Mouse (Mus musculus) layer of hippocampus, postnatal 25 days (tissue): ENCODE measurements around the gene Rnf19b. TPM values are rescaled to one million over a fixed set of nuclear protein-coding genes. Genes with fewer than 3 reads are reported as not detected.

Source experiments
- DNase-seq, 2 experiments: peaks; one replicate each; pipeline ENCODE4 v3.0.0; 2022; ENCODE audit warnings: mixed read lengths in 2 of 2, low spot score in 1 of 2; ENCODE audit errors: extremely low spot score in 1 of 2
- total RNA-seq, 2 experiments: library from RNA; stranded (reverse); gene quantifications; 2 replicates each; pipeline ENCODE4 v1.2.3; 2021

Gene Rnf19b
- total RNA-seq, 2 experiments from 2014 or later = 48.1 to 49.7 TPM

DNA sequence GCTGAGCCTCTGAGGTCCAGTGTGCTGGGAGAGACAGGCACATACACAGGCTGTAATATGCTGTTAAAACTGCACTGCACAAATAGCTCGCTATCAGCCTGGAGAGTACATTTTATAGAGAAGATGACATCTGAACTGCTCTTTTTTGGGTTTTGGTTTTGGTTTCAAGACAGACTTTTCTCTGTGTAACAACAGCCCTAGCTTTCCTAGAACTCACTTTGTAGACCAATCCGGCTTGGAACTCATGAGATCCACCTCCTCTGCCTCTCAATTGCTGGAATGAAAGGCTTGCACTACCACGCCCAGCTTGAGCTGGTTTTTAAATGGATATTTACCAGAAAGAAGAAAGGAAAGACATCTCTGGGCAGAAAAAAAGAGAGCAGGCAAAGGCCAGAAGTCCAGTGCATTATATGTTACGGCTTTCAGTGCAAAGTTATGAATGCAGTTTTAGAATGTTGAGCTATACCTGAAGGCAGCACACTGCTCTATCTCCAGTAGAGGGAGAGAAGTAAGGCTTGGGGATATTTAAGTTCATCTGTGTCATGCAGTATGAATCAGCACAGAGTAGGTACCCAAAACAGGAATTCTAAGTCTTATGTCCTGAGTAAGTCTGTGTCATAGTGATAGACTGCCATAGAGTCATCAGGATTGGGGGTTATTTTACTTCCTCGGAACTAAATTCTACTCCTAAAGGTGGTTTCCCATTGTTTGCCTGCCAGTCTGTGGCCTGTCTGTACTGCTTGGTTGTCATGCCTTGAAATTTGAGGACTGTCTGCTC, 9.8 kb downstream of the Rnf19b start:
- no peak for DNase-seq

DNA sequence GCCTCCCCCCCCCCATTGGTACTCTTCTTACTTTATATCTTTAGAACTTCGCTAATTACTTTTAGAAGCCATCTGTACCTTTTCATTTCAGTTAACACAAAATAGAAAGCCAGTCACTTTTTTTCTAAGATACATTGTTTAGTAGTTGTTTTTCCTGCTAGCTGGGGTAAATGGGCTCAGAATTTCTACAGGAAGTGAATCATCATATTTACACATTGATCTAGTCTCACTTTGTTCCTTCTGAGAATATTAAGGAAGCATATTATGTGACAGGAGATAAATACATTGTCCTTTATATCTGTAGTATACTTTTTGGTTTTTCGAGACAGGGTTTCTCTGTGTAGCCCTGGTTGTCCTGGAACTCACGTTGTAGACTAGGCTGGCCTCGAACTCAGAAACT, 10.8 kb downstream of the Rnf19b start:
- DNase-seq = no peak

DNA sequence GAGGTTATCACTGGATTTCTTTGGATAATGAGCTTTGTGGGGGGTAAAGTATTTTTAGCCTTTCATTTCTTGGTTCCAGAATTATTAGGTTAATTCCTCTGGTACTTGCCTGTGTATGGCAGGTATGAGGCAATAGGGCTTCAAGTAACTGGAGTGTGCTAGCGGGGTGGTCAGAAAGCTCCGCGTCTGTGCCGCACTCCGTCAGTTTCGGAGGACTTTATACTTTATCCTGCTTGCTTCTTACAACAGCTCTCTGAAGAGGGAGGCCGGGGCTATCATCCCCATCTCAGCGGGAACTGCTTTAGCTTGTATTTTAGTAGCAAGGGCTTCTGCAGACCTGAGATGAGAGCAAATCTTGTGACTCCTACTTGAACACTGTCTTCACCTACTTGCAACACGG, 21.1 kb downstream of the Rnf19b start:
- DNase-seq = no peak

DNA sequence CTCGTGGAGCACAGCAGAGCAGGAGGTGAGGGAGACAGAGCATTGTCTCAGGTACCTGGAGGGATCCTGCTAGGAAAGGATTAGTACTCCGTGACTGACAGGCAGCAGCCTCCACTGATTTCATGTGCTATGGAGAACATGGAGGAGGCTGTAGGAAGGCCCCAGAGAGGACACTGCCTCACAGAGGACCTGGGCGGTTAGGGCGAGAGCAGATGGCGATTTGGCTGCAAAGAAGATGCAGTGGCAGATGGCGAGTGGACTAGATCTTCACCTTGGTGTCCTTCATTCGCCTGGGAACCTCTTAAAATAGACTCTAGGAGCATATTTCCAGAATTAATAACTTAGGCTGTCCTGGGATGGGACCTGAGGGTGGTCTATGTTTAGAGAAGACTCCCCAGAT, 23.0 kb downstream of the Rnf19b start:
- DNase-seq = no peak

DNA sequence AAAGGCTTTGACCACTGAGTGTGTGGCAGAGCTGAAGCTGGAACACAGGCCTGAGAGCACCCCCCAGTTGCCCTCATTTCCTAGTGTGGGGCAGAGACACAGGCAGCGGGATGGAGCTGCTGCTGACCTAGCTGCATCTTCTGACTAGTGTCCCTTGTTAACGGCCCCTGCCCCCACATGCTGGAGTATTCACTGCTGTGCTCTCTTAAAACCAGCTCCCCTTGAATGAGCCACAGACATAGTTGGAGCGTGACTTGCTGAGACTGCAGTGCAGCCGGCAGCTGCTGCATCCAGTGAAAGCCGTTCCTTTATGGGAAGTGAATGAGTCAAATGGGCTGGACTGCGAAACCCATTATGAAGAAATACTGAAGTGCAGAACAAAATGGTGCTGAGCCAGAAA, 23.4 kb downstream of the Rnf19b start:
- DNase-seq = no peak

DNA sequence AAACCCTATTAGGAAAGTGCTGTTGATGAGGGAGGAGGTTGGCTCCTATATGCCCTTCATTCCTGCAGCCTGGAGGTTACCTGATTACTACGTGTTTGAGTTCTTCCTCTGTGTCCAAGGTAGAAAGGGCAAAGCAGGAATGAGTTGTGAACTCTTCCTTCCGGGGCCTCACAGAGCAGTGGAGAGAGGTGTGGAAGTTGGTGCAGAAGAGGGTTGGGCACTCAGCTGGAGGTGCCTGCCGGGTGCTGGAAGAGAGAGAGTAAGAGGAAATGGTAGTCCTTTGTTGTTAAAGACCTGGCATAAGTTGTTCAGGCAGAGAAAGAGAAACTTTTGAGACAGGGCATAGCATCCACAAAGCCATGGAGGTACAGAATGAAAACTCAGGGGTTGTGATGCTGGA, 23.9 kb downstream of the Rnf19b start:
- DNase-seq = no peak

DNA sequence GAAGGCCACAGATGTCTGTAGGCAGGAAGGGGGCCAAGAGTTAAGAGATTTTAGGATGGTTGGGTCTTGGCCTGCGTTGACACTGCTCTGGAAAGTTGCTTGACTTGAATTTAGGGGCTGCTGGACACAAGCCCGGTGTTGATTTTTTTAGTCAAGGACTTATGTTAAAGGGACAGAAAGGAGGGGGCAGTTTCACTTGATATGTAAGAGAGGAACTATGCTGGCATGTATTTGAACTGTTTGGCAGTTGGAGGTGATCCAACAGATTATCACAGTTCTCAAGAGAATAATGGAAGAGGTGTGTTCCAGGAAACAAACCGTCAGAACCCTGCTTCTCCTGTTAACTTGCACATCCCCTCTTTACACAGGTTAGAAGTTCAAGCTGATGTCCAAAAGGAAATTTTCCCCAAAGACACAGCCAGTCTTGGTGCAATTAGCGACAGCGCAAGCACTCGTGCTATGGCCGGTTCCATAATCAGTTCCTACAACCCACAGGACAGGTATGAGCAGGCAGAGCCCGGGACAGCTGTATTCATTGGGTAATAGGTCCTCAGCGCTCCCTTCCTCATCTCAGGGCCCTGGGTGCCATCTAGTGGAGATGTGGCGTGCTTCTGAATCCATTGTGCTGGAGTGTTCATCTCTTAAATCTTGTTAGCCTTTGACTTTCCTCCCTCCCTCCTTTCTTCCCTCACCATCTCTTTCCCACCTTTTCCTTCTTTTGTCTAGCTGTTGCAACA, 24.5 kb downstream of the Rnf19b start:
- DNase-seq = peak; percentile 45 to 58

DNA sequence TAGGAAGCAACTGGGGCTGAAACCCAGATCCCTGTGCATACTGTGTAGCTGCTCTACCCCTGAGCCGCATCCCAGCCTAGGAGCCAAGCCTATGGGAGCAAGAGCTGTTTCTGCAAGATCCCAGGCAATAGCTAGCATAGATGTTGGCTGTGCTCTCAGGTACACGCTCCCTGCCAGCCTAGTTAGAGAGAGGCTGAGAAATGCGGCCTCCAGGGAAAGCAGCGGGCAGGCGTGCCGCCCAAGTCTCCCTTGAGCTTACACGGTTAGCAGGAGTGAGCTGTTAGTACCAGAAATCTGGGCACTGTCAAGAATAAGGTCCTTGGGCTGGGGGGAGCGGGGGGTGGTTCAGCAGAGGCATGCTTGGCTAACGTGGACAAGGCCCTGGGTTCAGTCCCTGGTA, 26.8 kb downstream of the Rnf19b start:
- no peak for DNase-seq

DNA sequence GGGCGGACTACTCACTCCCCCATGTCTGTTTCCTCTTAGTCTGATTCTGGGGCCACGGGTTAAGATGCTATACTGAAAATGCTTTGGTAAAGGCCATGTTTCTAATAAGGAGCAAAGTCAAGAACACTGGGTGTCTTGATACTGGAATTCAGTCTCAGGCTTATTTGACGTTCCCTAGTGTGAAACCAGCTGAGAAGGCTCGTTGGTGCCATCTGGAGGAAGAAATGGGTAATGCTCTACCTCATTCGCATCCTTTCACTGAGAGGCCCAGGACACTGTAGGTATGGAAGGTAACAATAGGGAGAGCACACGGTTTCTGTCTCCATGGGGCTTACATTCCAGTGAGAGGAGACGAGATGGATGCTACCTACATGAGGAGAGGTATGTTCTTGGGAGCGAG, 28.0 kb downstream of the Rnf19b start:
- peak; percentile 63 to 83 for DNase-seq

DNA sequence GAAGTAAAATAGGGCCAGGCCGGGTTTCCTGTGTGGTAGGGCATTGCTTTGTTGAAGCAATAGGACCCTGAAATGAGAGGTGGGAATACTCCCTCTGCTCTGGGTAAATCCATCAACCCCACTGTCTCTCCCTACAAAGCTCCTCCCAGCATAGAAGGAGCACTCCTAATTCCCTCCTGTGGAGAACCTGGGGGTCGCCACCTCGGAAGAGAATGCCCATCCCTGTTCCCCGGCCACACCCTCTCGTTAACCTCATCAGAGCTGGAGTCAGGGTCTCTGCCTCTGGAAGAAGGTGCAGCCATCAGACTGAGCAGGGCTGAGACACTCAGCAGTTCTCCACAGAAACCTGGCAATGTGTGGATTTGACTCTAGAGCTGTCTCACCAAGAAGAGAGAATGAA, 29.8 kb downstream of the Rnf19b start:
- DNase-seq = no peak

DNA sequence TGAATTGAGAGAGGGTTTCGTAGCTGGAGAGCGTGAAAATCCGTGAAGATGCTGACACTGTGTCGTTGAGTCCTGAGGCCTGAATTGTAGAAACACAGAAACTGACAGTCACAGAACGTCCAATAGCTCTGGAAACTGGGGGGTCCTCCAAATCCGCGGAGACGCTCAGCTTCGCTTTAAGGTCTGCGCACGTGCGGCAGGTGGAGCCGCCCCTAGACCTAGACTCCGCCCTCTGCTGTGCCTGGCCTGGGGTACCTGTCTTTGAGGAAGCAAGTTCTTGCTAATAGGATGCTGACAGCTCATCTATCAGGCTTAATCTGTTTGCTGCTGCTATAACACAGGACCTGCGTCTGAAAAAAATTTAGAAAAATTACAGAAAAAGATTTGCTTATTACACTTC, 37.2 kb downstream of the Rnf19b start:
- no peak for DNase-seq

DNA sequence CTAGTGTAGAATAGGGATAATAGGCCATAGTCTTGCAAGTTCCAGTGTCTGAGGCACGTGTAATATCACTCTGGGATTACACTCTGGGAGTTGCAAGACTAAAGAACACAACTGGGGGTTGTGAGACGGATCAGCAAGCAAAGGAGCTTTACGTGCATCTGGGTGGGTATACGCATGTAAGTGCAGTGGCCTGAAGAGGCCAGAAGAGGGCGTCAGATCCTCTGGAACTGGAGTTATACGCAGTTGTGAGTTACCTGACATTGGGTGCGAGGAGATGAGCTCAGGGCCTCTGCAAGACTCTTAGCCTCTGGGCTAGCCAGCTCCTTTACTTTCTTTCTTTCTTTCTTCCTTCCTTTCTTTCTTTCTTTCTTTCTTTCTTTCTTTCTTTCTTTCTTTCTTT, 38.9 kb downstream of the Rnf19b start:
- DNase-seq = no peak

DNA sequence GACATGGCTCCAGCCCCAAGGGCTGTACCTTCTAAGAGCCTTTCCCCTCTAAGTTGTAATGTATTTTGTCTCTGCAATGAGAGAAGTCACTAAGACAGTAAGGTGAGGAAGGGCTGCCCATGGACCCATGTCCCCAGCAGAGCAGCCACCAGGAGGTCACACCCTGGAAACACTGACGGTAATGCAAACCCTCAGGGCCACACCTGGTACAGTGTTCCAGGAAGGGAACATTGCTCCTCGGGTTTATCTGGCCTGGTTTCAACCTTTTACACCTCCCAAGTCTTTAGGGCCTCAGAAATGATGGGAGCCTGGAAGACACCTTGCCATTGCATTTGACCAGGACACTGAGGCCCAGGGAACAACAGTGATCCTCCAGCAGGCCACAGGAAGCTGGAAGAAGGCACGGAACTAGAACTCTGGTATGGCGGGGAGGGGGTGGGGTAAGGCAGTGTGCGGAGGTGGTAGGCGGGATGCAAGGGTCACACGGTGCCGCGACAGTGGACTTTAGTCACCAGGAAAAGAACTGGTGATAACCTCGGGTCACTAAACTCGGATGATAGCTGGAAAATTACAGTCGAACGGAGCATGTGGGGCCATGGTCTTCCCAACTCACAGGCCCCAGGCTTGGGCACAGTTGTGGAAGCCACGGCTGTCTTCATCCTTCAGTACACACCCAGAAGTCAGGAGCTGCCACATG, 44.2 kb downstream of the Rnf19b start:
- no peak for DNase-seq

DNA sequence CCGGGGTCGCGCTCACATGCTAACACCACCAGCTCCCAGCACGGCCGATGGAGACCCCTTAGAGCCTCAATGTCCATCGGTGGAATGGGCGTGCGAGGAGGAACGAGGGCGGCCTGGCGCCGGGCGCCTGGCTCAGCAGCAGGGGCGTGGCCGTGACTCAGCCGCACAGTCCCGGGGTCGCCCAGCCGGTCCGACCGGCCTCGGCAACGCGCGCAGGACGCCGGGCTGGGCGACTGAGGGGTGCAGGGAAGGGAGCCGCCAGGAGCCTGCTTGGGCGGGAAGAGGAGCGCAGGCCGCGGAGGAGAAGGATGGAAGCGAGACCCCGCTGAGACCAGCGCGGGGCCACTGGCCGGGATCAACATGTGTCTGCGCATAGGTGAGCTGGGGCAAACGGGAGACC, 47.3 kb downstream of the Rnf19b start, which contains the start of gene Tmem54:
TSS of gene Tmem54 (plus strand) at position 193 of the 400 bp plus-strand sequence.
- no peak for DNase-seq

DNA sequence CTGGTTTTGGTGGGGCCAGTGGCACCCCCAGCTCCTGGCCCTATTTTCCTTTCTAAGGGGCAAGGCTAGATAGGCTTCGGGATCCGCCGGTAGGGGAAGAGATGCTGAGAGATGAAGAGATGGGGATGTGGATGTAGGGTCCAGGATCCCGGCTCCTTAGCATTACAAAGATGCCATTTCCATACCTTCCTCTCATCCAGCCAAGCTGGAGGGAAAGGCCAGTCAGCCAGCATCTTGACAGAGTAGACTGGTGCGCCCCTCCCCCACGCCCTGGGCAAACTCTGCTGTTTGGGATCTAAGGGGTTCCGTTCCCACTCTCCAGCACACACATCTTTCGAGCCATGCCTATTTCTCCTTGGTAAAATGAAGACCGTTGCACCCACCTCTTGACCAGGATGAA, 48.0 kb downstream of the Rnf19b start:
- DNase-seq = no peak

DNA sequence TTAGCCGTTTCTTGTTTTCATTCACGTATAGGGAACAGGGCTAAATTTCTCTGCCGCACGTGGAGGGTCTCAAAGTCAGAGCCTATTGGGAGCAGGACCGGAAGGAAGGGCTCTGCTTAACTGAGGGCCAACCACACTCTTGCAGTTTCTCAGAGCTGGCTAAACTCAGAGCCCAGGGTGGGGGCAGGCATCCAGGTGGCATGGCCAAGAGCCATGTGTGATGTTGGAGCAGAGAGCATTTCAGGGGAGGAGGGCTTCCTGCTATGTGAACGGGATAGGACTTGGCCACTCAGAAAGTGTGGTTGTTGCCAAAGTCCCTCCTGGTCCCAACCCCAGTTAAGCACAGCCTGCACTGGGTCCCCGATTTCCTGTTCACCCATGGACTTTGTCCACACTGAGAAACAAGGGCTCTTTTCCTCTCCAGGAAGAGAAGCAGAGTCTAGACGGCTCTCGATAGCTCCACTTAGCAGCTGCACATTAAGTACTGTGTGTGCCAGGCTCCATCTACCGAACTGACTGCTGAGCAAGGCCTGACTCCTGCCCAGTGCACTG, 49.4 kb downstream of the Rnf19b start:
- DNase-seq = no peak

DNA sequence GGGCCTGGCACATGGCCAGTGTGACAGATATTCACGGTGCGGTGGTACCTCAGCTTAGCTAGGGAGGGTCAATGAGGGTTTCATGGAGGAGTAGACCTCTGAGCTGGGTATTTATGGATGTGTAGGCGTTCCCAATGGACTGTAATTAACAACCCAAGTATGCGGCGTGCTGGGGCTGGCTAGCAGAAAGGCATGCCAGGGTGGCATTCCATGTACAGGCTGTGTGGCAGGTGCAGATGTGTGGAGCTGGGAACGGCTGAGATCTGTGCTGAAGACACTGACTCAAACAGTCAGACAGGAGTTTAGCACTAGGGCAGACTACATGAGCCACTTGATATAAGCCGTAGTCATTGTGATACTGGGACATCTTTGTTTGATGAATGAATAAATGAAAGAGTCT, 50.6 kb downstream of the Rnf19b start:
- DNase-seq = no peak

DNA sequence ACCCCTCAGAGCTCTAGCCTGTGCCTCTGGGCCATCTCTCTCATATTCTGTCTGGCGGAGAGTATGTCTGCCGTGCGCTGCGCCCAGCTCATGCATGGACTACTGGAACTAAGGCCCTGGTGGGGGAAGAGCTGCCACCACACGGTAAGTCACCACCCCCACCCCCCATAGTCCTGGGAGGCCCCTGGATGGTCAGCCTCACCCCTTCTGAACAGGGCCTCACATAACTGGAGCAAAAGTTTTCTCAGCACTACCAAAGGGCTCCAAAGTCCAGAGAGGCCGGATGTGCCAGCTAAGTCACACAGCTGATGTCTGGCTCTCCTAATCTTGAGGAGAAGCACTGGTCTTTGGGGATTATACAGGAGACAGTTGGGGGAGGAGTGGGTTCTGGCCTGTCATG, 52.7 kb downstream of the Rnf19b start:
- no peak for DNase-seq

DNA sequence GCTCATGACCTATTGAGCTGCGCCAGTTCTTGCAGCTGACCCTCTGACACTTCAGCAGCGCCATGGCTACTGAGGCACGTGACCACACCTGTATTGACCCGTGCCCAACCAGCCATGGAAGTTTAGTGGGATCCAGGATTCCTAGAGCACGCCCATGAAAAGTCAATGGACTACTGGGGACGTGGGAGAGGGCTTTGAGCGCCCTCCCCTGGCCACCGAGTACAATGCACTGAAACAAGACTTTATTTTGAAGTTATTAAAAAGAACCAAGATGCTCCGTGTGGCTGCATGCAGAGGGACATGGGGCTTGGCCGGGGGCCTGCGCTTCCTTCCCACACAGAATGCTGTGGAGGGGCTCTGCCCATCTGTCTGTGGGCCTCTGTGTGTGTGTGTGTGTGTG, 53.3 kb downstream of the Rnf19b start:
- DNase-seq = no peak

DNA sequence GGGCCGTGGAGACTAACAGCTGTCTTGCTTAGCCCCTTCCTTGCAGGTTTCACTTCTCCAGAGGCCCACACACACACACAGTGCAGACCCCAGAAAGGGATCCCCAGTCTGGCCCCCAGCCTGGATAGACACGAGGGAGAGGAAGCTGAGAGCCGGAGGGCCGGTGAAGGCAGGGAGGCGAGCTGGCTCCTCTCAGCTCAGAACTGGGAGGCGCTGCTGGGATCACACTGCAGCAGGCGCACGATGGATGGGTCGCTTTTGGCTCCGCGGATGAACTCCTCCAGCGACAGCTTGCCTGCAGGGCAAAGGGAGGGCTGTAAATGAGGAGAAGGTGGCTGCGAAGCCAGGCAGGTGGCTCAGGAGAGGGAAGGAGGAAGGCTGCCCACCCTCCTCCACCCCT, 54.2 kb downstream of the Rnf19b start:
- DNase-seq = no peak
